Mouse (Mus musculus) layer of hippocampus, postnatal 25 days (tissue): ENCODE results near the gene Slx. TPM values are rescaled to one million over a fixed set of nuclear protein-coding genes. Genes with fewer than 3 reads are reported as not detected.
"Not testable (repeated sequence)": the region's sequence is repeated elsewhere in the genome, so short reads cannot be mapped to it uniquely, and the experiment has no call there.

ENCODE experiments used
- DNase-seq, 2 experiments: peaks; one replicate each; pipeline ENCODE4 v3.0.0; 2022; ENCODE audit warnings: mixed read lengths in 2 of 2, low spot score in 1 of 2; ENCODE audit errors: extremely low spot score in 1 of 2
- microRNA-seq, 2 experiments: library from miRNA; unstranded; fragments of <30 nt; microRNA quantifications; one replicate each; pipeline ENCODE4 v1.2.0; 2021
- total RNA-seq, 2 experiments: library from RNA; stranded (reverse); gene quantifications; 2 replicates each; pipeline ENCODE4 v1.2.3; 2021

Gene Slx
- not detected for total RNA-seq

- DNase-seq = not testable (repeated sequence)
Measured at GRCm38 (mm10) chrX:26545465-26545864, at the start of gene Slx. Gene Slx, minus strand, starts transcription at chrX:26545565.

Small RNA genes lying within 50 kb of the gene (microRNA-seq; reads per million reads assigned to microRNA genes)
- 0 reads per million in 2 experiments for gene Gm27341

Other genes with a start within 250 kb of the Slx start
- gene Gm2030, start 235.5 kb downstream of the Slx start, total RNA-seq = not detected
- gene Gm14525, start 157.1 kb upstream of the Slx start, total RNA-seq = not detected